Mouse (Mus musculus): ENCODE data around the gene Dbh. TPM values are rescaled to one million over a fixed set of nuclear protein-coding genes. Genes with fewer than 3 reads are reported as not detected.

Dbh gene
- polyA plus RNA-seq, 1 experiment from 2014 or later, result 0.43 TPM

DNA sequence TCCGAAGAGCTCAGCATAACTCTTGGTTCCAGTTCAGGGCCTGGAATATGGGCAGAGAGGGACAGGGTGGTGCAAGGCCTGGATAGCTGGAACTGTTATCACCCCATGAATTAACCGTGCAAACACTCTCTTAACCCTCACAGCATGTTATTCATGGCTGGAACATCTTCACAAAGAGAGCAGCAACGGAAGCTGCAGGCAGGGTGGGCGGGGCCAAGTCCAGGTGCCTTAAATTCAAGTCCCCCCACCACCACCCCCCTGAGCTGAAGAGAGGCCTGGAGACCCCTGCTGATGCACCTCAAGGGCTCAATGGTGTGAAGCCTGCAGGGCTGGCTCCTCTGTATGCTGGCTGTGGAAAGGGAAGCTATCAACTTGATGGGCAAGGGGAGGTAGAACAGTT, 38.5 kb upstream of the Dbh start:
- peaks cover 12% of the 10 kb centered on the region for H3K4me1 ChIP-seq (ENCODE audit: control insufficient read depth, insufficient read depth, low read length)
- H3K4me2 ChIP-seq (replicated peaks; ENCODE audit: low read depth, low read length), result no peak overlapping the region
- H3K27ac ChIP-seq (ENCODE audit: low read length), result no peak overlapping the region
- WGBS, result 54% methylated on average over 4 of the region's 4 CpGs
- H3K9ac ChIP-seq (replicated peaks; ENCODE audit: low read depth, low read length), result no peak overlapping the region
- H3K4me3 ChIP-seq (ENCODE audit: low read depth, low read length), result no peak overlapping the region
- no peaks in the 10 kb centered on the region for H3K36me3 ChIP-seq (ENCODE audit: control insufficient read depth, insufficient read depth, low read length)
- no peak for ATAC-seq (ENCODE audit: insufficient number of reproducible peaks, insufficient read depth, low FRiP score, low read depth)
- no peaks in the 10 kb centered on the region for H3K9me3 ChIP-seq (ENCODE audit: control insufficient read depth, low read depth, low read length)
- no peaks in the 10 kb centered on the region for H3K27me3 ChIP-seq (ENCODE audit: control insufficient read depth, insufficient read depth, low read length)

DNA sequence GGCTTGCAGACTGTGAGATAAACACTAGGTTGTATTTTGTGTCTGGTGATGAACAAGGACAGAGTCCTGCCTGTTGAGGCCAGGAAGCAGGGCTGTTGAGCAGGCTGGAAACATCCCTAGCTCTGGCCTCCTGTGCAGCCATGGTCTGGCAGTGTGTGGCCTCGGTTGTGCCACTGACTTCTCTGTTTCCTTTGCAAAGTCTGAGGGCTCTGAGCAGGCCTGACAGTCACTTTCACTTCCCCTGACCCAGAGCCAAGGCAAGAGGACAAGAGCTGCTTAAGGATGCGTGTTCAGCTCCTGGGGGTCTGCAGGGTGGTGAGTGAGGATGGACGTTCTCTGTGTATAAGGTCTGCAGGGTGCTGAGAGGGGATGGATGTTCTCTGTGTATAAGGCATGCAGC, 36.0 kb upstream of the Dbh start:
- 66% methylated on average over 3 of the region's 3 CpGs for WGBS
- Histone ChIP-seq H3K36me3 (ENCODE audit: control insufficient read depth, insufficient read depth, low read length) (no peaks in the 10 kb centered on the region), H3K27ac (ENCODE audit: low read length) (no peak overlapping the region), H3K27me3 (ENCODE audit: control insufficient read depth, insufficient read depth, low read length) (no peaks in the 10 kb centered on the region), H3K4me2 (replicated peaks; ENCODE audit: low read depth, low read length) (no peak overlapping the region), H3K4me3 (ENCODE audit: low read depth, low read length) (no peak overlapping the region), H3K9ac (replicated peaks; ENCODE audit: low read depth, low read length) (no peak overlapping the region), H3K9me3 (ENCODE audit: control insufficient read depth, low read depth, low read length) (no peaks in the 10 kb centered on the region), H3K4me1 (ENCODE audit: control insufficient read depth, insufficient read depth, low read length) (no peaks in the 10 kb centered on the region)
- ATAC-seq (ENCODE audit: insufficient number of reproducible peaks, insufficient read depth, low FRiP score, low read depth), result no peak

DNA sequence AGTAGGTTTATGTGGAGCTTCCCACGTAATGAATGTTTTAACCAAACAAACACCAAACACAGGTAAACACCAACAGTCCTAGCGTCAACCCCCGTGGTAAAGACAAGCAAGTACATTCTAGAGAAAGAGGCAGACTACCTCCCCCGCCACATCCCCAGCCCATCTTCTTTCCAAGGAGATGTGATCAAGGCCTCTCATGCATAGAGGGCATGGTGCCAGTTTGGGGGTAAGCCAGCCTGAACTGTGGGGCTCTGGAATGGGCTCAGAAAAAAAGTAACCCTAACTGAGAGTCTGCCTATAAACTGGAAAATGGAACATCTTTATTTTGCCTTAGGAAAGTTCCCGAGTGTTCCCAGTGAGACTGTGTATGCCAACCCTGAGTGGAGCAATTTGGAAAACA, 29.1 kb upstream of the Dbh start:
- Histone ChIP-seq H3K27me3 (ENCODE audit: control insufficient read depth, insufficient read depth, low read length) (0 out of 2 replicates have a peak, but pooled peaks cover 2% of the 10 kb centered on the region), H3K4me1 (ENCODE audit: control insufficient read depth, insufficient read depth, low read length) (no peaks in the 10 kb centered on the region), H3K9ac (replicated peaks; ENCODE audit: low read depth, low read length) (no peak overlapping the region), H3K9me3 (ENCODE audit: control insufficient read depth, low read depth, low read length) (no peaks in the 10 kb centered on the region), H3K27ac (ENCODE audit: low read length) (no peak overlapping the region), H3K4me2 (replicated peaks; ENCODE audit: low read depth, low read length) (no peak overlapping the region), H3K4me3 (ENCODE audit: low read depth, low read length) (no peak overlapping the region), H3K36me3 (ENCODE audit: control insufficient read depth, insufficient read depth, low read length) (no peaks in the 10 kb centered on the region)
- ATAC-seq (ENCODE audit: insufficient number of reproducible peaks, insufficient read depth, low FRiP score, low read depth), result no peak
- 68% methylated on average over 5 of the region's 5 CpGs for WGBS

DNA sequence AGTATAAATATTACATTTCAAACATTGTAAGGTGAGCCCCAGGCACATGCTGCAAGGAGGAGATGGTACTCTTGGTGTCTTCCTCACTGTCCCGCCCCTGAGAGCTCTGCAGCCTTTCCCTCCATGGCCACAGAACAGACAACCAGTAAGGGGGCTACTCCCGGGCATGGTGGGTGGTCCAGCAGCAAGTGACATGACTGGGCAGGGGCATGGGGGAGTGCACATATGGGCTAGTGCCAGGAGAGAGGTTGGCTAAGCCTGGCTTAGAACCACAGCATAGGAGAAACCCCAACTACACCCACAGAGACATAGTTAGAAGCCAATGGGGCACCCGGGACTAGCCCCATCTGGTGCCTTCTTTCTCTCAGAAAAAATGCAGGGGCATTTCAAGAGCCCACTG, 28.7 kb upstream of the Dbh start:
- no peaks in the 10 kb centered on the region for H3K36me3 ChIP-seq (ENCODE audit: control insufficient read depth, insufficient read depth, low read length)
- H3K9me3 ChIP-seq (ENCODE audit: control insufficient read depth, low read depth, low read length), result no peaks in the 10 kb centered on the region
- WGBS, result 68% methylated on average over 3 of the region's 3 CpGs
- H3K4me1 ChIP-seq (ENCODE audit: control insufficient read depth, insufficient read depth, low read length), result no peaks in the 10 kb centered on the region
- H3K4me3 ChIP-seq (ENCODE audit: low read depth, low read length), result no peak overlapping the region
- no peak overlapping the region for H3K27ac ChIP-seq (ENCODE audit: low read length)
- no peak overlapping the region for H3K4me2 ChIP-seq (replicated peaks; ENCODE audit: low read depth, low read length)
- no peak overlapping the region for H3K9ac ChIP-seq (replicated peaks; ENCODE audit: low read depth, low read length)
- 0 out of 2 replicates have a peak, but pooled peaks cover 4% of the 10 kb centered on the region for H3K27me3 ChIP-seq (ENCODE audit: control insufficient read depth, insufficient read depth, low read length)
- ATAC-seq (ENCODE audit: insufficient number of reproducible peaks, insufficient read depth, low FRiP score, low read depth), result no peak

DNA sequence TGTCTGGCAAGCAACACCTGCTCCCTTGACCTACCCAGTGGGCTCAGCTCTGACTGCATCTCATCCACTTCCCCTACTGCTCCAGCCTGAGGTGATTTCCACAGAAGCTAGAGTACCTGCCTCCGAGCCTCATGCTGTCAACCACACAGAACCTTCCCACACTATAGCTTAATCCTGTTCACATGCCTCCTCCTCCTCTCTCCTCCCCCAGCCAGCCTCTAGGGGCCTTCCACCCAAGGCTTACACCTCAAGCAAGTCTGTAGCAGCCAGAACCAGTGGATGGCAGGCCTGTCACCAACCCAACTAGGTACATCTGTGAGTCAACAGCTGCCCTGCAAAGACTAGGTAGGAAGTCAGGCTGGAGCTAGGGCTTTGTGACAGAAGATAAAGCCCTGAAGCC, 28.2 kb upstream of the Dbh start:
- no peak for ATAC-seq (ENCODE audit: insufficient number of reproducible peaks, insufficient read depth, low FRiP score, low read depth)
- Histone ChIP-seq H3K36me3 (ENCODE audit: control insufficient read depth, insufficient read depth, low read length) (no peaks in the 10 kb centered on the region), H3K9ac (replicated peaks; ENCODE audit: low read depth, low read length) (no peak overlapping the region), H3K4me3 (ENCODE audit: low read depth, low read length) (no peak overlapping the region), H3K4me1 (ENCODE audit: control insufficient read depth, insufficient read depth, low read length) (no peaks in the 10 kb centered on the region), H3K9me3 (ENCODE audit: control insufficient read depth, low read depth, low read length) (no peaks in the 10 kb centered on the region), H3K27me3 (ENCODE audit: control insufficient read depth, insufficient read depth, low read length) (peaks cover 7% of the 10 kb centered on the region; the same call in 1 of the 2 replicates), H3K4me2 (replicated peaks; ENCODE audit: low read depth, low read length) (no peak overlapping the region), H3K27ac (ENCODE audit: low read length) (no peak overlapping the region)
- 59% methylated on average over 1 of the region's 1 CpGs for WGBS

DNA sequence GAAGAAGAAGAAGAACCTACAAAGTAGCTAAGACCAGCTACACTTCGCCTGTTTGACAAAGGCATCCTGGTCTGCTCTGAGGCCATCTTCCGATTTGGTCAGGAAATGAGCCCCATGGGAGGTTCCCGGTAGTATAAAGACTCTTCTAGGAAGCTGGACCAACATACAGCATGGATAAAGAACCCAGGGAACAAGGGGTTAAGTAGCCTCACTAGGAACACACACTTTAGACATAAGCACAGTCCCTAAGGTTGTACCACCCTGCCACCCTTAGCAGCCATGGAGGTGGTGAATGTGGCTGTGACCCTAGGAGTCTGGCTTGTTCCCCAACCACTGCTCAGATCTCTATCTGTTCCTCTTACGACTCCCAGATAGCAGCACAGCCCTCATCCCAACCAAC, 26.7 kb upstream of the Dbh start:
- peaks cover 12% of the 10 kb centered on the region; the same call in 1 of the 2 replicates for H3K27me3 ChIP-seq (ENCODE audit: control insufficient read depth, insufficient read depth, low read length)
- ATAC-seq (ENCODE audit: insufficient number of reproducible peaks, insufficient read depth, low FRiP score, low read depth), result no peak
- no peaks in the 10 kb centered on the region for H3K36me3 ChIP-seq (ENCODE audit: control insufficient read depth, insufficient read depth, low read length)
- no peak overlapping the region for H3K9ac ChIP-seq (replicated peaks; ENCODE audit: low read depth, low read length)
- H3K4me1 ChIP-seq (ENCODE audit: control insufficient read depth, insufficient read depth, low read length), result 0 out of 2 replicates have a peak, but pooled peaks cover 3% of the 10 kb centered on the region
- no peak overlapping the region for H3K4me2 ChIP-seq (replicated peaks; ENCODE audit: low read depth, low read length)
- H3K4me3 ChIP-seq (ENCODE audit: low read depth, low read length), result no peak overlapping the region
- WGBS, result 67% methylated on average over 4 of the region's 4 CpGs
- H3K9me3 ChIP-seq (ENCODE audit: control insufficient read depth, low read depth, low read length), result no peaks in the 10 kb centered on the region
- H3K27ac ChIP-seq (ENCODE audit: low read length), result no peak overlapping the region

DNA sequence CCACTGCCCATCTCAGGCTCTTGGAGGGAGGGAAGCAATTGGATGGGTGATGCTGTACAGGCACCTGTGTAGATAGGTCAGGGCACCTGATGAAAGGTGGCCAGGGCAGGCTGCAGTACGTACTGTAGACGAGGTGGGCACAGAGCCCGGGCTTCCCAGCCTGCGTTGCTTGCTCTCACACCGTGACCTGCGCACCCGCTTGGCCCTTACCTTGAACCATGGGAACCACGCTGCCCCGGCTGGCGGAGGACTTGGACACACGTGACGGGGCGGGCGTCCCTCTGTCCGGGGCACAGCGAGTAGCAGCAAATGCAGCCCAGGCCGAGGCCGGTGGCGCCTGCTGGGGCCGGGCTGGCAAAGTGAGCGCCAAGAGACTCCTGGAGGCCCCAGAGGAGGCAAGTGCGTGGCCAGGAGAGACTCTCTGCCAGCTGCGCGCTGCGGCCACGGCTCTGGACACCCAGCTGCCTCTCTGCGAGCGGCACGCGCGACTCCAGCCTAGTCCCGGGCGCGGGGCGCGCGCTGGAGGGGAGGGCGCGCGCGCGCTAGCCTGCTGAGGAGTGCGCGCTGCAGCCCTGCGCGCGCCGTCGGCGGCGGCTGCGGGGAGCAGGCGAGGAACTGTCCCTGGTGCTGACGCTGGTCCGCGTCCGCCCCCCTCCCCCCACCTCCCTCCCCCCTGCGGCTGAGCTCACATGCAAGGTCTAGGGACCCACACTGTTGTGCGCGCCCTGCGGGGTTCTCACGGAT, 22.9 kb upstream of the Dbh start, which contains the start of gene Fam163b:
TSS of gene Fam163b (minus strand) at position 542 of the 744 bp plus-strand sequence.
- WGBS, result 1% methylated on average over 61 of the region's 62 CpGs
- Histone ChIP-seq H3K27ac (ENCODE audit: low read length) (no peak within 1 kb of the TSS), H3K4me1 (ENCODE audit: control insufficient read depth, insufficient read depth, low read length) (0 out of 2 replicates have a peak, but pooled peaks cover 3% of the 10 kb centered on the region), H3K4me2 (replicated peaks; ENCODE audit: low read depth, low read length) (peak within 1 kb of the TSS; percentile 68), H3K4me3 (ENCODE audit: low read depth, low read length) (peak within 1 kb of the TSS; percentile 31), H3K27me3 (ENCODE audit: control insufficient read depth, insufficient read depth, low read length) (peaks cover 12% of the 10 kb centered on the region; the same call in 1 of the 2 replicates), H3K9ac (replicated peaks; ENCODE audit: low read depth, low read length) (no peak within 1 kb of the TSS), H3K36me3 (ENCODE audit: control insufficient read depth, insufficient read depth, low read length) (no peaks in the 10 kb centered on the region), H3K9me3 (ENCODE audit: control insufficient read depth, low read depth, low read length) (no peaks in the 10 kb centered on the region)
- no peak for ATAC-seq (ENCODE audit: insufficient number of reproducible peaks, insufficient read depth, low FRiP score, low read depth)

DNA sequence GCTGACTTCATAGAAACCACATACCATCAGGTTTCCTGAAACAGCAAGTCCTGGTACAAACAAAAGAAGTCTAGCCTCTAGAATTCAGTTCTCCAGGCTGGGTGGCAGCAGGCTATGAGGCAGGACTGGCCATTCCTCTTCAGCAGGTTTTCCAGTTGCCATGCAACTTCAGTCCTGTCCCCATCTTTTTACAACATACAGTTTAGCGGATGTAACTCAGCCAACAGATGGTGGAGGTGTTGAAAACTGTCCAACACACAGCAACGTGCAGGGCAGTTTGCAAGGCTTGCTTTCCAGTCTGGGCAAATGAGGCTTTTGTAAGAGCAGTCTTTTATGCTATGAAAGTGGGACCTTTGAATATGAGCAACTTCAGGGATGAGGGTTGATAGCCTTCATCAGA, 20.1 kb upstream of the Dbh start:
- Histone ChIP-seq H3K9me3 (ENCODE audit: control insufficient read depth, low read depth, low read length) (no peaks in the 10 kb centered on the region), H3K36me3 (ENCODE audit: control insufficient read depth, insufficient read depth, low read length) (no peaks in the 10 kb centered on the region), H3K4me1 (ENCODE audit: control insufficient read depth, insufficient read depth, low read length) (0 out of 2 replicates have a peak, but pooled peaks cover 3% of the 10 kb centered on the region), H3K27me3 (ENCODE audit: control insufficient read depth, insufficient read depth, low read length) (peaks cover 12% of the 10 kb centered on the region; the same call in 1 of the 2 replicates), H3K4me2 (replicated peaks; ENCODE audit: low read depth, low read length) (no peak overlapping the region), H3K4me3 (ENCODE audit: low read depth, low read length) (no peak overlapping the region), H3K27ac (ENCODE audit: low read length) (no peak overlapping the region), H3K9ac (replicated peaks; ENCODE audit: low read depth, low read length) (no peak overlapping the region)
- ATAC-seq (ENCODE audit: insufficient number of reproducible peaks, insufficient read depth, low FRiP score, low read depth), result no peak
- WGBS, result 74% methylated on average over 2 of the region's 2 CpGs

Measured in stomach, embryonic 14.5 days (tissue).